9 mouse cellular contexts compared by ENCODE assay signal in genomic region chr19:34746201-34746600, GRCm38 (mm10). TPM values are rescaled to one million over a fixed set of nuclear protein-coding genes. Genes with fewer than 3 reads are reported as not detected.
DNase-seq lines count a peak whose midpoint lies in the region; ATAC-seq and TF ChIP-seq lines count a peak whose summit lies in the region.
"Had no signal": no experiment of that assay in that cellular context is flagged by ENCODE, and none has a peak within 500 bp of the region (broad histone marks: within the 10 kb centered on the region; RNA-seq: fewer than 3 reads in every experiment).

No protein-coding gene starts in this region.

- H3K36me3 ChIP-seq in heart, embryonic 14.5 days (ENCODE audit: control insufficient read depth, insufficient read depth, low read length): no peaks in the 10 kb centered on the region
- no peaks in the 10 kb centered on the region for H3K36me3 ChIP-seq in embryonic facial prominence, embryonic 14.5 days (ENCODE audit: control insufficient read depth, insufficient read depth, low read length)
- no peaks in the 10 kb centered on the region for H3K36me3 ChIP-seq in intestine, postnatal 0 days (ENCODE audit: control insufficient read depth, insufficient read depth)
- no peaks in the 10 kb centered on the region for H3K36me3 ChIP-seq in midbrain, embryonic 14.5 days (ENCODE audit: control insufficient read depth, insufficient read depth, low read length)

- H3K9me3 ChIP-seq in heart, embryonic 14.5 days (ENCODE audit: control insufficient read depth, low read length): no peaks in the 10 kb centered on the region
- H3K9me3 ChIP-seq in embryonic facial prominence, embryonic 14.5 days (ENCODE audit: control insufficient read depth, low read length): no peaks in the 10 kb centered on the region
- no peaks in the 10 kb centered on the region for H3K9me3 ChIP-seq in intestine, postnatal 0 days (ENCODE audit: control insufficient read depth)
- no peaks in the 10 kb centered on the region for H3K9me3 ChIP-seq in midbrain, embryonic 14.5 days (ENCODE audit: control insufficient read depth, low read length)

- no peak for ATAC-seq in heart, embryonic 14.5 days (ENCODE audit: insufficient number of reproducible peaks, insufficient read depth, low FRiP score, low read depth)
- peak; percentile 45; the same call in 1 of the 2 replicates for ATAC-seq in embryonic facial prominence, embryonic 14.5 days (ENCODE audit: low read depth)
- no peak for ATAC-seq in intestine, postnatal 0 days
- no peak for ATAC-seq in midbrain, embryonic 14.5 days (ENCODE audit: low FRiP score, low TSS enrichment)

- peak overlapping the region; percentile 93 for H3K4me2 ChIP-seq in heart, embryonic 14.5 days (ENCODE audit: low read length)
- peak overlapping the region; percentile 96 for H3K4me2 ChIP-seq in embryonic facial prominence, embryonic 14.5 days (ENCODE audit: low read depth, low read length)
- peak overlapping the region; percentile 99 for H3K4me2 ChIP-seq in intestine, postnatal 0 days (replicated peaks; ENCODE audit: low read depth)
- H3K4me2 ChIP-seq in midbrain, embryonic 14.5 days (ENCODE audit: low read length): peak overlapping the region; percentile 100

- H3K27ac ChIP-seq in heart, embryonic 14.5 days (replicated peaks in 1 of 2; ENCODE audit: control insufficient read depth in 1 of 2, insufficient read depth in 1 of 2, low read depth in 2 of 2, low read length in 2 of 2): peak overlapping the region; percentile 41 to 91
- no peak overlapping the region for H3K27ac ChIP-seq in embryonic facial prominence, embryonic 14.5 days (replicated peaks; ENCODE audit: low read depth, low read length)
- no peak overlapping the region for H3K27ac ChIP-seq in intestine, postnatal 0 days (ENCODE audit: low read depth, low read length)
- H3K27ac ChIP-seq in midbrain, embryonic 14.5 days (replicated peaks; ENCODE audit: low read depth, low read length): no peak overlapping the region

- WGBS in heart, embryonic 14.5 days: 9% methylated on average over 9 of the region's 9 CpGs
- 6% methylated on average over 9 of the region's 9 CpGs for WGBS in embryonic facial prominence, embryonic 14.5 days
- 18% methylated on average over 9 of the region's 9 CpGs for WGBS in intestine, postnatal 0 days
- 14% methylated on average over 9 of the region's 9 CpGs for WGBS in midbrain, embryonic 14.5 days

- H3K9ac ChIP-seq in heart, embryonic 14.5 days (ENCODE audit: low read length): peak overlapping the region; percentile 88
- peak overlapping the region; percentile 62 for H3K9ac ChIP-seq in embryonic facial prominence, embryonic 14.5 days (ENCODE audit: low read depth, low read length)
- no peak overlapping the region for H3K9ac ChIP-seq in intestine, postnatal 0 days (ENCODE audit: low read depth, low read length)
- H3K9ac ChIP-seq in midbrain, embryonic 14.5 days (replicated peaks; ENCODE audit: low read length): no peak overlapping the region

- H3K27me3 ChIP-seq in heart, embryonic 14.5 days (ENCODE audit: control insufficient read depth, insufficient read depth, low read length): no peaks in the 10 kb centered on the region
- H3K27me3 ChIP-seq in embryonic facial prominence, embryonic 14.5 days (replicated peaks; ENCODE audit: control insufficient read depth, insufficient read depth, low read length): peaks cover 26% of the 10 kb centered on the region
- no peaks in the 10 kb centered on the region; the same call in 1 of the 2 replicates for H3K27me3 ChIP-seq in intestine, postnatal 0 days (replicated peaks; ENCODE audit: control insufficient read depth, insufficient read depth, low read length)
- peaks cover 13% of the 10 kb centered on the region for H3K27me3 ChIP-seq in midbrain, embryonic 14.5 days (ENCODE audit: control insufficient read depth, insufficient read depth, low read length)

- peak overlapping the region; percentile 56 to 75 for H3K4me3 ChIP-seq in heart, embryonic 14.5 days (ENCODE audit: control insufficient read depth in 1 of 2, insufficient read depth in 1 of 2, low read depth in 1 of 2, low read length in 2 of 2)
- H3K4me3 ChIP-seq in embryonic facial prominence, embryonic 14.5 days (ENCODE audit: low read depth, low read length): peak overlapping the region; percentile 56
- H3K4me3 ChIP-seq in intestine, postnatal 0 days (ENCODE audit: low read depth, low read length): peak overlapping the region; percentile 67
- peak overlapping the region; percentile 60 for H3K4me3 ChIP-seq in midbrain, embryonic 14.5 days (replicated peaks; ENCODE audit: low read depth, low read length)

- TF ChIP-seq CTCF in intestine, postnatal 0 days (IDR thresholded peaks at IDR 0.05; ENCODE audit: low read depth): no peak

- no peak for DNase-seq in heart, adult 8-10 months (ENCODE audit: low spot score)
- peak; percentile 52 for DNase-seq in embryonic facial prominence, embryonic 14.5 days (ENCODE audit: low spot score)
- DNase-seq in midbrain, embryonic 14.5 days: peak; percentile 15
- no peak for DNase-seq in urinary bladder, postnatal 25 days (ENCODE audit: low spot score)
- DNase-seq in retina, embryonic 14.5 days (ENCODE audit: low spot score): no peak
- no peak for DNase-seq in urinary bladder, adult 18-20 months (ENCODE audit: low spot score in 2 of 2)

- peaks cover 0 to 4% of the 10 kb centered on the region in 2 experiments; a peak in 1 of 4 replicates for H3K4me1 ChIP-seq in heart, embryonic 14.5 days (ENCODE audit: control insufficient read depth in 2 of 2, insufficient read depth in 2 of 2, low read length in 2 of 2)
- H3K4me1 ChIP-seq in embryonic facial prominence, embryonic 14.5 days (ENCODE audit: control insufficient read depth, insufficient read depth, low read length): no peaks in the 10 kb centered on the region
- no peaks in the 10 kb centered on the region for H3K4me1 ChIP-seq in intestine, postnatal 0 days (replicated peaks; ENCODE audit: control insufficient read depth, insufficient read depth, low read length)
- no peaks in the 10 kb centered on the region for H3K4me1 ChIP-seq in midbrain, embryonic 14.5 days (ENCODE audit: control insufficient read depth, insufficient read depth, low read length)

RNA-seq across cellular contexts. Expression of gene Slc16a12, which starts 0.9 kb away (rescaled TPM):
- 19.7 and 20.2 TPM in 2 replicates for polyA plus RNA-seq in heart, embryonic 14.5 days (2014; fragmentation: Nextera tagmentation; extraction: Ambion mirVana)
- total RNA-seq in heart, adult 8-10 months (2022): 1 to 10 TPM; 1.2 to 3.3 (median 2.1) TPM
- polyA plus RNA-seq in embryonic facial prominence, embryonic 14.5 days (2014; fragmentation: Nextera tagmentation; extraction: Ambion mirVana): 2.3 and 2.4 TPM in 2 replicates
- 5.3 and 6.8 TPM in 2 replicates for polyA plus RNA-seq in intestine, postnatal 0 days (2015; fragmentation: Nextera tagmentation; extraction: Ambion mirVana)
- polyA plus RNA-seq in midbrain, embryonic 14.5 days (2014; fragmentation: Nextera tagmentation; extraction: Ambion mirVana): 0.51 and 4.1 TPM in 2 replicates
- total RNA-seq: megakaryocyte progenitor cell, adult 5-6 weeks had no signal

Comparison
In these comparisons a context has a peak if more than half of its experiments do, and no peak if none do; other contexts are left out.
1. H3K27ac ChIP-seq: peak in heart, embryonic 14.5 days (2 of 2); none in embryonic facial prominence, embryonic 14.5 days (single experiment), intestine, postnatal 0 days (single experiment) and midbrain, embryonic 14.5 days (single experiment).
2. H3K9ac ChIP-seq: peak in heart, embryonic 14.5 days (single experiment) and embryonic facial prominence, embryonic 14.5 days (single experiment); none in intestine, postnatal 0 days (single experiment) and midbrain, embryonic 14.5 days (single experiment).
3. DNase-seq: peak in embryonic facial prominence, embryonic 14.5 days (single experiment) and midbrain, embryonic 14.5 days (single experiment); none in heart, adult 8-10 months (single experiment), urinary bladder, postnatal 25 days (single experiment), retina, embryonic 14.5 days (single experiment) and urinary bladder, adult 18-20 months (0 of 2).
4. Peak in every context shown above with its lines, with median percentiles within 50 percentile points of each other: H3K4me2 ChIP-seq and H3K4me3 ChIP-seq.